ENCODE assay signal across 8 mouse cellular contexts in the genomic region with DNA sequence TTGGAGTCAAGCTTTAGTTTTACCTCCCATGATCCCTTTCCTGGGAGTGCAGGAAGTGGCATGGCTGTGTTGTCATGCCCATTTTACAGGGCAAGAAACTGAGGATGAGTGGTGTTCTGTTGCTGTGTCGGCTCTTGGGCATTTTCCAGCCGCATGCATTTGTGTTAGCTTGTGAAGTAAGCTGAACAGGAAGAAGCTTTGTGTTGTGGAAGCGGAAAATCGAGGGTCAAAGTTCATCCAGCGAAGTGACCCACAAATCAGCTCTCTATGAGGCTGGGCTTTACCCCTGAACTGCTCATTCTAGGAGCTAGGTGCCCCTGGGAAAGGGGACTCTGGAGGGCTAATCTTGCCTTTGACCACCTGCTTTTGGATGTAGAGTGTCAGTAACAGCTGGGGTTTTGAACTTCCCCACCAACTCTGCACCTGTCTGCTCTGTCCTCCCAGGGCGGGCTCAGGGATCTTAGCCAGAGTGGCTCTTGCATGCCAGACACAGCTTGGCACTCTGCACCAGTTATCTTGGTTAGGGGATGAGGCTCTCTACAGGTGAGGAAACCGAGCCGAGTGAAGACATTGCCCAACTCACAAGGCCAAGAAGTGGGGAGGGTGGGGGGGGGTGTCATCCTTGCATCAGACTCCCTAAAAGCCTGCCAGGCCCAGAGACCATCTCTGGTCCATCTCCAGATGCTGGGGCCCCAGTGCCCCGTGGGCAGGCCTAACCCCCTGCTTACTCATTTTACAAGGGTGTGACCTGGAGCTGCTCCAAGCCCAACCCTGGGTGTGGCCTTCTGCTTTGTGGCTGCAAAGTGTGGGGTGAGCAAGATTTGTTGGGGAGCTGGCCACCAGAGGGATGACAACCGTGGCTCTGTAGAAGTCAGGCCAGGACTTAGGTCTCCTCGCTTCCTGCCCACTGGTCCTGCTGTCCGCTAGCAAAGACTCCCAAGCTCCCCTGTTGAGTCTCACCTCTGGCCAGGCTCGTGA. TPM values are rescaled to one million over a fixed set of nuclear protein-coding genes. Genes with fewer than 3 reads are reported as not detected.
DNase-seq lines count a peak whose midpoint lies in the region; ATAC-seq lines count a peak whose summit lies in the region.

No protein-coding gene starts in this region.

- no peaks in the 10 kb centered on the region; the same call in 1 of the 2 replicates for H3K27me3 ChIP-seq in midbrain, embryonic 10.5 days (ENCODE audit: low read depth, poor library complexity, severe bottlenecking)
- peaks cover 5% of the 10 kb centered on the region; the same call in 1 of the 2 replicates for H3K27me3 ChIP-seq in midbrain, embryonic 16.5 days (ENCODE audit: control insufficient read depth, insufficient read depth, low read depth, low read length)
- H3K27me3 ChIP-seq in embryonic facial prominence, embryonic 13.5 days = no peaks in the 10 kb centered on the region
- H3K27me3 ChIP-seq in limb, embryonic 11.5 days (ENCODE audit: control insufficient read depth, insufficient read depth, low read length) = no peaks in the 10 kb centered on the region
- H3K27me3 ChIP-seq in midbrain, embryonic 12.5 days = peaks cover 7% of the 10 kb centered on the region

- peak overlapping the region; percentile 91 for H3K4me3 ChIP-seq in midbrain, embryonic 10.5 days
- no peak overlapping the region for H3K4me3 ChIP-seq in midbrain, embryonic 16.5 days (ENCODE audit: low read depth, low read length)
- peak overlapping the region; percentile 74 for H3K4me3 ChIP-seq in embryonic facial prominence, embryonic 13.5 days
- 0 out of 2 replicates have a peak overlapping the region, but pooled peaks have one; percentile 79 for H3K4me3 ChIP-seq in limb, embryonic 11.5 days (ENCODE audit: low read depth, low read length)
- peak overlapping the region; percentile 78 for H3K4me3 ChIP-seq in midbrain, embryonic 12.5 days

- peaks cover 75% of the 10 kb centered on the region for H3K4me1 ChIP-seq in midbrain, embryonic 10.5 days
- H3K4me1 ChIP-seq in midbrain, embryonic 16.5 days (ENCODE audit: control insufficient read depth, insufficient read depth, low read length) = peaks cover 15% of the 10 kb centered on the region
- peaks cover 61% of the 10 kb centered on the region for H3K4me1 ChIP-seq in embryonic facial prominence, embryonic 13.5 days
- H3K4me1 ChIP-seq in limb, embryonic 11.5 days (ENCODE audit: control insufficient read depth, insufficient read depth, low read length) = peaks cover 19% of the 10 kb centered on the region
- H3K4me1 ChIP-seq in midbrain, embryonic 12.5 days = peaks cover 59% of the 10 kb centered on the region

- H3K36me3 ChIP-seq in midbrain, embryonic 10.5 days = peaks cover 20% of the 10 kb centered on the region
- H3K36me3 ChIP-seq in midbrain, embryonic 16.5 days (ENCODE audit: control insufficient read depth, insufficient read depth, low read length) = no peaks in the 10 kb centered on the region
- no peaks in the 10 kb centered on the region for H3K36me3 ChIP-seq in embryonic facial prominence, embryonic 13.5 days
- H3K36me3 ChIP-seq in limb, embryonic 11.5 days (ENCODE audit: control insufficient read depth, insufficient read depth, low read length) = no peaks in the 10 kb centered on the region
- no peaks in the 10 kb centered on the region for H3K36me3 ChIP-seq in midbrain, embryonic 12.5 days

- 73% methylated on average over 13 of the region's 13 CpGs for WGBS in midbrain, embryonic 10.5 days
- WGBS in midbrain, embryonic 16.5 days = 64% methylated on average over 13 of the region's 13 CpGs
- WGBS in embryonic facial prominence, embryonic 13.5 days = 60% methylated on average over 13 of the region's 13 CpGs
- 77% methylated on average over 13 of the region's 13 CpGs for WGBS in limb, embryonic 11.5 days
- WGBS in midbrain, embryonic 12.5 days = 62% methylated on average over 13 of the region's 13 CpGs

- no peak overlapping the region for H3K4me2 ChIP-seq in midbrain, embryonic 16.5 days (ENCODE audit: low read length)
- peak overlapping the region; percentile 100 for H3K4me2 ChIP-seq in embryonic facial prominence, embryonic 13.5 days
- H3K4me2 ChIP-seq in limb, embryonic 11.5 days (ENCODE audit: low read depth, severe bottlenecking) = peak overlapping the region; percentile 99; the same call in 1 of the 2 replicates
- H3K4me2 ChIP-seq in midbrain, embryonic 12.5 days (replicated peaks) = peak overlapping the region; percentile 99

- H3K9ac ChIP-seq in midbrain, embryonic 16.5 days (ENCODE audit: low read depth, low read length) = no peak overlapping the region
- H3K9ac ChIP-seq in embryonic facial prominence, embryonic 13.5 days = peak overlapping the region; percentile 76; the same call in 1 of the 2 replicates
- H3K9ac ChIP-seq in limb, embryonic 11.5 days (ENCODE audit: low read length) = no peak overlapping the region
- H3K9ac ChIP-seq in midbrain, embryonic 12.5 days (replicated peaks) = peak overlapping the region; percentile 24; the same call in 1 of the 2 replicates

- no peak for ATAC-seq in midbrain, embryonic 16.5 days
- ATAC-seq in embryonic facial prominence, embryonic 13.5 days (ENCODE audit: insufficient number of reproducible peaks, insufficient read depth, low FRiP score, low TSS enrichment, low read depth) = no peak
- ATAC-seq in limb, embryonic 11.5 days (ENCODE audit: insufficient number of reproducible peaks, low FRiP score, low TSS enrichment, low read depth) = no peak
- ATAC-seq in midbrain, embryonic 12.5 days (ENCODE audit: low FRiP score, low read depth) = no peak

- DNase-seq in midbrain, embryonic 10.5 days (ENCODE audit: low spot score) = peak; percentile 39
- no peak for DNase-seq in limb, embryonic 11.5 days (ENCODE audit: low spot score)
- DNase-seq in frontal cortex, postnatal 36 days (ENCODE audit: low spot score in 2 of 2) = no peak
- no peak for DNase-seq in embryo, embryonic 10 days (ENCODE audit: low spot score)
- no peak for DNase-seq in embryo, embryonic 10.5 days (ENCODE audit: low spot score)

- H3K27ac ChIP-seq in midbrain, embryonic 10.5 days (replicated peaks) = peak overlapping the region; percentile 95
- H3K27ac ChIP-seq in midbrain, embryonic 16.5 days (ENCODE audit: low read length) = no peak overlapping the region
- H3K27ac ChIP-seq in embryonic facial prominence, embryonic 13.5 days = no peak overlapping the region
- no peak overlapping the region for H3K27ac ChIP-seq in limb, embryonic 11.5 days (replicated peaks; ENCODE audit: low read depth, low read length)
- no peak overlapping the region for H3K27ac ChIP-seq in midbrain, embryonic 12.5 days (replicated peaks)

- H3K9me3 ChIP-seq in midbrain, embryonic 10.5 days (replicated peaks) = no peaks in the 10 kb centered on the region
- no peaks in the 10 kb centered on the region for H3K9me3 ChIP-seq in midbrain, embryonic 16.5 days (replicated peaks; ENCODE audit: control insufficient read depth, low read length, poor library complexity, severe bottlenecking)
- no peaks in the 10 kb centered on the region for H3K9me3 ChIP-seq in embryonic facial prominence, embryonic 13.5 days
- H3K9me3 ChIP-seq in limb, embryonic 11.5 days (ENCODE audit: control insufficient read depth, low read length) = no peaks in the 10 kb centered on the region
- no peaks in the 10 kb centered on the region for H3K9me3 ChIP-seq in midbrain, embryonic 12.5 days

RNA-seq across cellular contexts. Expression of gene E2f2, which starts 2.3 kb away (rescaled TPM):
- polyA plus RNA-seq in midbrain, embryonic 10.5 days (2016; fragmentation: Nextera tagmentation; extraction: Ambion mirVana) = 10.3 and 10.8 TPM in 2 replicates
- 1.4 and 1.6 TPM in 2 replicates for polyA plus RNA-seq in midbrain, embryonic 16.5 days (2015; fragmentation: Nextera tagmentation; extraction: Ambion mirVana)
- polyA plus RNA-seq in embryonic facial prominence, embryonic 13.5 days (2015; fragmentation: Nextera tagmentation; extraction: Ambion mirVana) = 6.4 and 7.1 TPM in 2 replicates
- polyA plus RNA-seq in limb, embryonic 11.5 days (2014; fragmentation: Nextera tagmentation; extraction: Ambion mirVana) = 4.7 and 5.7 TPM in 2 replicates
- polyA plus RNA-seq in midbrain, embryonic 12.5 days (2016; fragmentation: Nextera tagmentation; extraction: Ambion mirVana) = 10.0 and 10.7 TPM in 2 replicates

RNA-seq across cellular contexts. Expression of gene Id3, which starts 31.2 kb away (rescaled TPM):
- 619 and 802 TPM in 2 replicates for polyA plus RNA-seq in midbrain, embryonic 10.5 days (2016; fragmentation: Nextera tagmentation; extraction: Ambion mirVana)
- 110 and 114 TPM in 2 replicates for polyA plus RNA-seq in midbrain, embryonic 16.5 days (2015; fragmentation: Nextera tagmentation; extraction: Ambion mirVana)
- polyA plus RNA-seq in embryonic facial prominence, embryonic 13.5 days (2015; fragmentation: Nextera tagmentation; extraction: Ambion mirVana) = 540 and 613 TPM in 2 replicates
- 534 and 581 TPM in 2 replicates for polyA plus RNA-seq in limb, embryonic 11.5 days (2014; fragmentation: Nextera tagmentation; extraction: Ambion mirVana)
- 355 and 390 TPM in 2 replicates for polyA plus RNA-seq in midbrain, embryonic 12.5 days (2016; fragmentation: Nextera tagmentation; extraction: Ambion mirVana)

RNA-seq across cellular contexts. Expression of gene Asap3, which starts 31.7 kb away (rescaled TPM):
- 6.0 and 7.1 TPM in 2 replicates for polyA plus RNA-seq in midbrain, embryonic 10.5 days (2016; fragmentation: Nextera tagmentation; extraction: Ambion mirVana)
- 4.5 and 5.1 TPM in 2 replicates for polyA plus RNA-seq in midbrain, embryonic 16.5 days (2015; fragmentation: Nextera tagmentation; extraction: Ambion mirVana)
- polyA plus RNA-seq in embryonic facial prominence, embryonic 13.5 days (2015; fragmentation: Nextera tagmentation; extraction: Ambion mirVana) = 10.9 and 11.6 TPM in 2 replicates
- polyA plus RNA-seq in limb, embryonic 11.5 days (2014; fragmentation: Nextera tagmentation; extraction: Ambion mirVana) = 3.0 and 3.2 TPM in 2 replicates
- 8.2 and 8.9 TPM in 2 replicates for polyA plus RNA-seq in midbrain, embryonic 12.5 days (2016; fragmentation: Nextera tagmentation; extraction: Ambion mirVana)

Comparison
In these comparisons a context has a peak if more than half of its experiments do, and no peak if none do; other contexts are left out.
1. H3K9ac ChIP-seq: peak in embryonic facial prominence, embryonic 13.5 days (single experiment) and midbrain, embryonic 12.5 days (single experiment); none in midbrain, embryonic 16.5 days (single experiment) and limb, embryonic 11.5 days (single experiment).